Mouse (Mus musculus): ENCODE measurements around the gene Matn1. TPM values are rescaled to one million over a fixed set of nuclear protein-coding genes. Genes with fewer than 3 reads are reported as not detected.

Gene Matn1
- polyA plus RNA-seq, 1 experiment from 2014 or later, result 0.88 TPM

DNA sequence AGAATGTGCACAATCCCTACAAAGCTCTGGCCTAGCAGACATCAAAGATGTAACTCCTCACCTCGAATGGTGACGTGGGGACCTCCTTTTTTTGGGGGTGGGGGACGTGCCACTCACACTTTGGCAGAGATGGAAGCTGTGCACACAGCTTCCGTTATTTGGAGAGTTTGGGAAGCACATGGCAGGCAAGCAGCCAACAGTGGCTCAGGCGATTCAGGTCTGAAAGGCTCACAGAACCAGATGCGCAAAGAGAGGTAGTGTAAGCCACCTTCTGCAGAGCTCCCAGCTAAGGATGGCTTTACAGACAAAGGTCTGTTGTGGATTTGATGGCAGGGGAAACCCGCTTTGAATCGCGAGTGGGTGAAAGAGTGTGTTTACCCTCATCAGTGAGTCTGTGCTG lies 45.0 kb downstream of the Matn1 start:
- H3K4me3 ChIP-seq, result no peak overlapping the region
- ATAC-seq (ENCODE audit: low FRiP score, low read depth), result no peak

DNA sequence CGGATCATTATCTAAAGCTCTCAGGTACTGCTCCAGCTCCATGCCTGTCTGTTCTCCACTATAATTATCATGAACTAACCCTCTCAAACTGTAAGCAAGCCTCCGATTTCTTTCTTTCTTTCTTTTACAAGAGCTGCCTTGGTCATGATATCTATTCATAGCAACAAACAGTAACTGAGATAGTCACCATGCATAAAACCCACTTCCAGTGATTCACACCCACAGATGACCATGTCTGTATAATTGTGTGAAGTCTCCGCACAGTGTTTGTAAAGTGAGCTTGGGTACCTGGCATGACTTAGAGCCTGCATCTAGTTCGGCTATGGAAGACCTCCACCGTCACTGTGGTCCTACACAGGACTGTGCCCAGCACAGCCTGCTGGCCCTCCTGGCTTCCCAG lies 46.8 kb downstream of the Matn1 start:
- no peak for ATAC-seq (ENCODE audit: low FRiP score, low read depth)
- H3K27me3 ChIP-seq, result no peaks in the 10 kb centered on the region
- no peak overlapping the region for H3K4me3 ChIP-seq
- no peak overlapping the region for H3K27ac ChIP-seq (replicated peaks)
- H3K9ac ChIP-seq (replicated peaks), result no peak overlapping the region
- 95% methylated on average over 5 of the region's 5 CpGs for WGBS
- no peak overlapping the region for H3K4me2 ChIP-seq (replicated peaks)
- no peaks in the 10 kb centered on the region for H3K36me3 ChIP-seq
- 0 out of 2 replicates have a peak, but pooled peaks cover 9% of the 10 kb centered on the region for H3K9me3 ChIP-seq
- H3K4me1 ChIP-seq, result no peaks in the 10 kb centered on the region

More for the DNA sequence above, 45.0 kb downstream of the Matn1 start:
- Histone ChIP-seq H3K36me3 (no peaks in the 10 kb centered on the region), H3K4me1 (peaks cover 8% of the 10 kb centered on the region; the same call in 1 of the 2 replicates), H3K9me3 (no peaks in the 10 kb centered on the region), H3K9ac (replicated peaks) (no peak overlapping the region), H3K4me2 (replicated peaks) (no peak overlapping the region), H3K27ac (replicated peaks) (no peak overlapping the region), H3K27me3 (no peaks in the 10 kb centered on the region)
- 84% methylated on average over 9 of the region's 9 CpGs for WGBS

DNA sequence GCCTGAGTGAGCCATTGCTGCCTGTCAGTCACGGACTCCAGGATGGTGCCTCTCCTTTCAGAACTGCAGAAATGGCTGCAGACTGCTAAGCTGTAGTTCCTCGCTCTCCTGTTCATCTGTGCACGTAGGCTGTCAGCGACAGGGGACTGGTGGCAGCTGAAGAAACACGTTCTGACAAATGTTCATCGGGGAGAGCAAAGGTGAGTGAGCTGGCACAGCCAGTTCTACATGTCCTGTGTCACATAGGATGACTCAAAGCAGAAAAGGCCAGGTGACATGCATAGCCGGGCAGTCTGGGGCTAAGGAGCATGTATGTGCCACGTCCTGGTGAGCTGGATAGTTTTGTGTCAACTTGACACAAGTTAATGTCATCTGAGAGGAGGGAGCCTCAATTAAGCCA lies 50.4 kb downstream of the Matn1 start:
- no peak for ATAC-seq (ENCODE audit: low FRiP score, low read depth)
- 0 out of 2 replicates have a peak, but pooled peaks cover 9% of the 10 kb centered on the region for H3K9me3 ChIP-seq
- 89% methylated on average over 8 of the region's 8 CpGs for WGBS

DNA sequence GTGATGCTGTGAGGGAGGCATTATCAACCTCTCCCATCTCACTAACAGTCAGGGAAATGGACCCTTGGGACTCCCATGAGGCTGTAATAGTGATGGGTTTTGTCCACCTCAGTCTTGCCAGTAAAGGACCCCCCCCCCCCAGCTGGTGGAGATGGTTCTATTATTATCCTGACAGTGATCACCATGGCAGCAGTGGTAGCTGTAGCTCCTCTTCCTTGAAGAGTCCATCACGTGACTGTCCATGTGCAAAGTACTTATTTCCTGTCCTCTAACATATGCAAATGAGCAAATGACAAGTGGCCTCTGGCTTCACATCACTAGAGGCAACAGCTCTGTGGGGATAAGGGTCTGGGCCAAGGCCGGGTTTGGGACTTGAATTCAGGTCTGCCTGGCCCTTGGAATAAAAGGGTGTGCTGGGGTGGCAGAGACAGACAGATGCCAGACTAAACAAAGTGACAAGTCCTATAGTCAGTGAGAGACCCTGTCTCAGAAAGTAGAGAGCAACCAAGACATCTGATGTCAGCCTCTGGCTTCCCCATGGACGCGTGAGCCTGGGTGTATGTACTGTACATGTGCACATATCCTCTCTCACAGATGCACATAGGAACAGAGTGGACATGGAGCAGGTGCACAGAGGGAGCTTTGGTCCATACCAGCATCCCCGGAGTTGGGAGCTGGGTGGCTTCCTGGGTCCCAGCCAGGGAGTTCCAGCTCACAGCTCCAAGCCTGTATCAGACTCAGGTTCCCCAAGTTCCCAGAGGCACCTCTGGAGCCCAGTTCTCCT lies 55.8 kb downstream of the Matn1 start:
- 0 out of 2 replicates have a peak, but pooled peaks cover 8% of the 10 kb centered on the region for H3K9me3 ChIP-seq
- H3K9ac ChIP-seq (replicated peaks), result no peak overlapping the region
- no peaks in the 10 kb centered on the region for H3K36me3 ChIP-seq
- no peak for ATAC-seq (ENCODE audit: low FRiP score, low read depth)
- H3K27ac ChIP-seq (replicated peaks), result no peak overlapping the region
- 0 out of 2 replicates have a peak, but pooled peaks cover 3% of the 10 kb centered on the region for H3K27me3 ChIP-seq
- WGBS, result 72% methylated on average over 5 of the region's 5 CpGs
- peaks cover 6% of the 10 kb centered on the region; the same call in 1 of the 2 replicates for H3K4me1 ChIP-seq
- no peak overlapping the region for H3K4me2 ChIP-seq (replicated peaks)
- no peak overlapping the region for H3K4me3 ChIP-seq

More for the DNA sequence above, 50.4 kb downstream of the Matn1 start:
- Histone ChIP-seq H3K36me3 (no peaks in the 10 kb centered on the region), H3K4me2 (replicated peaks) (no peak overlapping the region), H3K4me1 (0 out of 2 replicates have a peak, but pooled peaks cover 2% of the 10 kb centered on the region), H3K9ac (replicated peaks) (no peak overlapping the region), H3K27ac (replicated peaks) (no peak overlapping the region), H3K27me3 (0 out of 2 replicates have a peak, but pooled peaks cover 3% of the 10 kb centered on the region), H3K4me3 (no peak overlapping the region)

DNA sequence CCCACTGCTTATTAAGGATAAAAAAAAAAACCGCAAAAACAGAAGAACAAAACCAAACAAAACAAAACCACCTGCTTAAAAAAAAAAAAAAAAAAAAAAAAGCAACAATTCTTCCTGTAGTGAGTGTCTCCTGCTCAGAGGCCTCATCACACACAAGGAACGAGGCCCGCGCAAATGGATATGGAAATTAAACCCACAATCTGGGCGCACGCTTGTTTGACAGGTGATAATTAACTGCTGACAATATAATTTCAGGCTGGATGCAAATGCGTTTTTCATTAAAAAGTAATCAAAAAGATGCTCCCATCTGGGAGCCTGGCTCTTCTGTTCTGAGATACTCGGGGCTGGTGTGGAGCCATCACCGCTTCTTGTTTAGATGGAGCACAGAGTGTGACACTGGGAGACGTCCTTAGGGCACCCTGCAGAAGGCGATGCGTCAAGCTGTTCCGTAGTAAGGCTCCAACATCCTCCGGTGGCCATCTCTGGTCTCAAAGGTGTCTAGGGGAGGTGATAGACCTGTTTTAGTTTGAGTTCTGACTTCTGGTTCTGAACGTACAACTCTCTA lies 56.5 kb downstream of the Matn1 start:
- H3K9me3 ChIP-seq, result 0 out of 2 replicates have a peak, but pooled peaks cover under 1% of the 10 kb centered on the region
- no peak overlapping the region for H3K4me3 ChIP-seq
- ATAC-seq (ENCODE audit: low FRiP score, low read depth), result no peak
- peaks cover 6% of the 10 kb centered on the region; the same call in 1 of the 2 replicates for H3K4me1 ChIP-seq
- H3K27me3 ChIP-seq, result 0 out of 2 replicates have a peak, but pooled peaks cover 3% of the 10 kb centered on the region
- no peak overlapping the region for H3K9ac ChIP-seq (replicated peaks)
- H3K36me3 ChIP-seq, result no peaks in the 10 kb centered on the region
- H3K27ac ChIP-seq (replicated peaks), result no peak overlapping the region; the same call in 1 of the 2 replicates
- no peak overlapping the region for H3K4me2 ChIP-seq (replicated peaks)
- 78% methylated on average over 15 of the region's 15 CpGs for WGBS

Other genes with a start within 250 kb of the Matn1 start
- gene Sdc3, start 151.8 kb upstream of the Matn1 start, polyA plus RNA-seq (2016; fragmentation: Nextera tagmentation; extraction: Ambion mirVana), result 46.5 and 52.1 TPM in 2 replicates
- 19.6 and 26.4 TPM in 2 replicates for gene Laptm5, start 31.3 kb upstream of the Matn1 start, polyA plus RNA-seq (2016; fragmentation: Nextera tagmentation; extraction: Ambion mirVana)